Mouse (Mus musculus) stomach, embryonic 15.5 days (tissue): ENCODE results near the gene Impdh2. TPM values are rescaled to one million over a fixed set of nuclear protein-coding genes. Genes with fewer than 3 reads are reported as not detected.

Experiments
- ATAC-seq: fragments of 200-750 bp; cut with Nextera tagmentation; 2 replicates; pipeline ENCODE4 v1.8.0; 2017; ENCODE audit warnings: low read depth, moderate number of reproducible peaks, moderate TSS enrichment; ENCODE audit not compliant: insufficient read depth, low FRiP score
- H3K27ac ChIP-seq: fragments of 300-500 bp; sonication (generic); 2 replicates; pipeline ENCODE4 v1.5.1; 2015; ENCODE audit warnings: mild to moderate bottlenecking, inconsistent platforms
- H3K27me3 ChIP-seq: fragments of 300-500 bp; sonication (generic); replicated peaks from 2 replicates; pipeline ENCODE4 v1.6.1; 2015; ENCODE audit warnings: inconsistent platforms
- H3K36me3 ChIP-seq: fragments of 300-500 bp; sonication (generic); 2 replicates; pipeline ENCODE4 v1.6.1; 2015; ENCODE audit warnings: inconsistent platforms
- H3K4me1 ChIP-seq: fragments of 300-500 bp; sonication (generic); 2 replicates; pipeline ENCODE4 v1.6.1; 2015; ENCODE audit warnings: inconsistent platforms
- H3K4me2 ChIP-seq: fragments of 300-500 bp; sonication (generic); 2 replicates; pipeline ENCODE4 v1.6.1; 2015; ENCODE audit warnings: mild to moderate bottlenecking, inconsistent platforms
- H3K4me3 ChIP-seq: fragments of 300-500 bp; sonication (generic); replicated peaks from 2 replicates; pipeline ENCODE4 v1.5.1; 2015; ENCODE audit warnings: inconsistent platforms
- H3K9ac ChIP-seq: fragments of 300-500 bp; sonication (generic); 2 replicates; pipeline ENCODE4 v1.6.1; 2015; ENCODE audit warnings: inconsistent platforms
- H3K9me3 ChIP-seq: fragments of 300-500 bp; sonication (generic); 2 replicates; pipeline ENCODE4 v1.6.1; 2016; ENCODE audit warnings: inconsistent platforms
- WGBS: fragments of 180-500 bp; shearing (Covaris S2); methylation state at CpG from one replicate; pipeline ENCODE4 v1.1.7; 2015; 5-methylcytosine and 5-hydroxymethylcytosine counted together
- polyA plus RNA-seq: library from polyadenylated mRNA; unstranded; fragments of >200 nt; fragmentation: Nextera tagmentation; extraction: Ambion mirVana; gene quantifications from 2 replicates; pipeline ENCODE4 v1.2.1, GENCODE M21; 2015

Impdh2 gene
- 152 and 175 TPM in 2 replicates for polyA plus RNA-seq

DNA sequence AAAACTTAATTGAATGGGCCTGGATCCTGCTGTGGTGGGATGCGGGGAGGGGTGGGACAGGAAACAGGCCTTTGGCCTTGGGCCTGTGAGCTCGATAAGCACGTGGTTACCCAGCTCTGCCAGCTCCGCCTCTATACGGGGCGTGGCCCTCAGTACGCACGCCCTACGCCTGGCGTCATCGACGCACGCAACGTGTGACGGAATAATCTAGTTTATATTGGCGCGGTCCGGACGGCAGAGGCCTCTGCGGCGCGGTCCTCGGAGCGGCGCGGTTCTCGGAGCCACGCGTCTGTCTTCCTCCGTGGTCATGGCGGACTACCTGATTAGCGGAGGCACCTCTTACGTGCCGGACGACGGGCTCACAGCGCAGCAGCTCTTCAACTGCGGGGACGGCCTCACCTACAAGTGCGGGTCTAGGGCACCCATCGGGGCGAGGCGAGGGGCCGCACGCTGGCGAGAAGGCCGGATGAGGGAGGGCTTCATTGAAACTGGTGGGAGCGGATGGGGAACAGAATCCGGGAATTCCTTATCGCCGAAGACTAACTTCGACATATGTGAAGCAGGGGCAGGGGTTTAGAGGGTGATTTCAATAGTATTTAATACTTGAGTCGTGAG, at the start of gene Impdh2:
Gene Impdh2 (plus strand): TSS at position 60 of the 615 bp plus-strand sequence.
- Histone ChIP-seq H3K4me1 (peaks cover 9% of the 10 kb centered on the region), H3K4me2 (peak within 1 kb of the TSS; percentile 66), H3K9ac (peak within 1 kb of the TSS; percentile 68), H3K27ac (peak within 1 kb of the TSS; percentile 77), H3K9me3 (no peaks in the 10 kb centered on the region), H3K36me3 (peaks cover 51% of the 10 kb centered on the region), H3K27me3 (no peaks in the 10 kb centered on the region), H3K4me3 (peak within 1 kb of the TSS; percentile 61)
- under 1% methylated on average over 53 of the region's 53 CpGs for WGBS
- ATAC-seq = peak; percentile 98

DNA sequence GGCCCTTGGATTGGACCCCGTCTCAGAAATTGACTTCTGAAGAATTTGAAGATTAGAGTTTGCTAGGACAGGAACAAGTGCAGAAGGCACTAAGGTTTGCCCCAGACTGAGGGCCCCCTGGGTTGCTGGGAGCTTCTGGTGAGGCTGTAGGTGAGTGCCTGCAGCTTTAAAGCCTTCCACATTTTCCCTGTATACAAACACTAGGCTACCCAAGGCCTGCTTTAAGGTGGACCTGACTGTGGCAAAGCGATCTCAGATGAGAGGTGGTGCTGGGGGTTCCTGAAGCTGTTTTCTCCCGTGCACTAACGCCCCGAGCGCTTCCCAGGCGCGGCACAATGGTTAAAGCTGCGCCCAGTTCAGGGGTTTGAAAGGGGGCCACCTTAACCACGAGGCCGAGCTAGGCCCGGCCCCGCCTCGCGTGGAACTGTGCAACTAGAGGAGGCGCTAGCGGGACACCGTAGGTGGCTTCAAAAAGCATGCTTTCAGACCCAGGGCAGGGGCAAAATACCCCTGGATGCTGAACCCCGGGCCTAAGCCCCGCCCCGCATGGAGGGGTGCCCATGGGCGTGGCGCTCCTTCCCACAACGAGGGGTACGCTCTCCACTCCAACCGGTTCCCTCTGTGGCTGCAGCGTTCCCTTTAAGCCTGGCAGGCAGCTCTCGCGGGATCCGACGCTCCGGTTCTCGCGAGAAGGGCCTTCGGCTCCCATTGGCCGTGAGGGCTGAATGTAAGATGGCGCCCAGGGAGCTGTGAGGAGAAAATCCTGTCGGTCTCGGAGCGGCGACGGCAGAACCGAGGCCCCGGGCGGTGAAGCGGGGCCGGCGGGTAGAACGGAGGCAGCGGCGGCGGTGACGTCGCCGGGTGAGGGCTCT, 43.5 kb upstream of the Impdh2 start, which contains the start of gene Qrich1:
Gene Qrich1 (plus strand): TSS at position 427 of the 872 bp plus-strand sequence.
- peaks cover 40% of the 10 kb centered on the region for H3K36me3 ChIP-seq
- peak within 1 kb of the TSS; percentile 99 for H3K27ac ChIP-seq
- H3K4me1 ChIP-seq = peaks cover 9% of the 10 kb centered on the region; the same call in 1 of the 2 replicates
- WGBS = under 1% methylated on average over 55 of the region's 55 CpGs
- H3K9ac ChIP-seq = peak within 1 kb of the TSS; percentile 97
- peak within 1 kb of the TSS; percentile 88 for H3K4me3 ChIP-seq
- no peaks in the 10 kb centered on the region for H3K27me3 ChIP-seq
- H3K4me2 ChIP-seq = peak within 1 kb of the TSS; percentile 89
- H3K9me3 ChIP-seq = no peaks in the 10 kb centered on the region
- ATAC-seq = peak; percentile 95

DNA sequence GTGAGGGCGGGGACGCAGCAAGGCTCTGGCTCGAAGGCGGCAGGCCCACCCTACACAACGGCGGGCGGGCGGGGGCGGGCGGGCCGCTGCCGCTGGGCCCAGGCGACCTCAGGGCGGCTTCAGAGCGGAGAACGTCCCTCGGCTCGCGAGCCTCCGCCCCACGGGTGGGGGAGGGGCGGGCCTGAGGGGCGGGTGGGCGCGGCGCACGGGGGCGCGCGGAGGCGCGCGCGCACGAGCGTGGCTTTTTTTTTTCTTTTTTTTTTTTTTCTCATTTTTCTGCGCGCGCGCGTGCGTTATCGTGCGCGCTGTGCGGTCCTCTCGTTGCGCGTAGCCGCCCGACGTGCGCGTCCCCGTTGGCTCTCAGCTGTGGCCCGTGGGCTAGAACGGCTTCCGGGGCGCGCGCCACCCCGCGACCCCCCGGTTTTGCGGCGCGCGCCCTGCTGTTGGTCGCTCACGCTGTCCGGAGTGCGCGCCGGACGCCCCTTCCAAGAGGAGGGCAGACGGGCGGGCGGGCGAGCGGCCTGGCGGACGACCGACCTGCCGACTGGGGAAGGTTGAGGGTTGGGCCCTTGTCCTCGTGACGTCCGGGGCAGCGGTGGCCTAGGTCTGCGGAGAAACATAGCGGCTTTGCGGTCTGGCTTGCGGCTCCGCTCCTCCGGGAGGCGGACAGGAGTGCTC, 42.7 kb upstream of the Impdh2 start:
- under 1% methylated on average over 64 of the region's 95 CpGs for WGBS
- Histone ChIP-seq H3K4me3 (peak overlapping the region; percentile 88), H3K27ac (peak overlapping the region; percentile 99), H3K27me3 (no peaks in the 10 kb centered on the region), H3K4me2 (peak overlapping the region; percentile 63), H3K9ac (peak overlapping the region; percentile 97), H3K9me3 (no peaks in the 10 kb centered on the region), H3K36me3 (peaks cover 34% of the 10 kb centered on the region), H3K4me1 (peaks cover 9% of the 10 kb centered on the region; the same call in 1 of the 2 replicates)
- peak; percentile 74 for ATAC-seq

DNA sequence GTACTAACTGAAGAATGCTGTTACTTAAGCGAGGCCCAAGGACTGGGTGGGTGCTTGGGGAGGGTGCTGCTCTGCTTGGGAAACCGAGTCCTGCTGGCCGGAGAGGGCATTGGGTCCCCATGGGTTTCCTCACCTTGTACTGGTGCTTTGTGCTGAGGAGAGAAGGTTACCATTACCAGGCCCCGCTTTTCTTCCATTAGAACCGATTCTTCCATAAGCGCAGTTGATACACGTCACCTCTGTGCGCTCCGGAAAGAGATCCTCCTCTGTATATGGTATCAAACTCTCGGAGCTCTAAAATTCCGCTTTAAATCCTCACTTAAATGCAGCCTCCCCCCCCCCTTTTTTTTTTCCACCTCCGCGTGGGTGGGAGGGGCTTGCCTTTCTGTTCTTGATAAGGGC, 42.2 kb upstream of the Impdh2 start:
- H3K9ac ChIP-seq = peak overlapping the region; percentile 97
- no peak; the same call in 1 of the 2 replicates for ATAC-seq

DNA sequence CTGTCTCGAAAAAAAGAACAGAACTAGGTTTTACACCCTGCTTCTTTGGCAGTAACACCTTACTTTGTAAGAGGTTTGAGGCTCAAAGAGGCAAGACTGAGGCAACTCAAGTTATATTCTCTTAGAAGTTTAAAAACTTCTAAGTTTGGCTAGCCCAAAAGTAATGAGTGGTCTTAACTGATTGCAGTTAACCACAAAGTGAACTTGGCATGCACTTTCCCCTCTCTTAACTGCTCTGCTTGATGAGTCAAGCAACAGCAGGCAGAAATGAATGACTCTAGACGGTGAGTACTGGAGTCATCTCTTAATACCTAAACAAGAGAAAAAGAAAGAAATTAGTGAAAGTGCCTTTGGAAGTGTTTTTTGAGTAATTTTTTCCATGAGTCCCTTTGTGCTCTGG, 38.5 kb upstream of the Impdh2 start:
- no peak for ATAC-seq
- H3K4me1 ChIP-seq = peaks cover 6% of the 10 kb centered on the region; the same call in 1 of the 2 replicates
- no peaks in the 10 kb centered on the region for H3K9me3 ChIP-seq
- H3K27ac ChIP-seq = no peak overlapping the region
- no peaks in the 10 kb centered on the region for H3K27me3 ChIP-seq
- H3K4me3 ChIP-seq = no peak overlapping the region
- no peak overlapping the region for H3K9ac ChIP-seq
- H3K36me3 ChIP-seq = 0 out of 2 replicates have a peak, but pooled peaks cover 2% of the 10 kb centered on the region
- WGBS = 83% methylated on average over 2 of the region's 2 CpGs
- H3K4me2 ChIP-seq = no peak overlapping the region

More for the DNA sequence above, 42.2 kb upstream of the Impdh2 start:
- Histone ChIP-seq H3K4me1 (peaks cover 9% of the 10 kb centered on the region; the same call in 1 of the 2 replicates), H3K4me3 (peak overlapping the region; percentile 88), H3K27me3 (no peaks in the 10 kb centered on the region), H3K27ac (peak overlapping the region; percentile 99), H3K4me2 (peak overlapping the region; percentile 63), H3K36me3 (peaks cover 28% of the 10 kb centered on the region), H3K9me3 (no peaks in the 10 kb centered on the region)
- WGBS = 0% methylated on average over 13 of the region's 13 CpGs

DNA sequence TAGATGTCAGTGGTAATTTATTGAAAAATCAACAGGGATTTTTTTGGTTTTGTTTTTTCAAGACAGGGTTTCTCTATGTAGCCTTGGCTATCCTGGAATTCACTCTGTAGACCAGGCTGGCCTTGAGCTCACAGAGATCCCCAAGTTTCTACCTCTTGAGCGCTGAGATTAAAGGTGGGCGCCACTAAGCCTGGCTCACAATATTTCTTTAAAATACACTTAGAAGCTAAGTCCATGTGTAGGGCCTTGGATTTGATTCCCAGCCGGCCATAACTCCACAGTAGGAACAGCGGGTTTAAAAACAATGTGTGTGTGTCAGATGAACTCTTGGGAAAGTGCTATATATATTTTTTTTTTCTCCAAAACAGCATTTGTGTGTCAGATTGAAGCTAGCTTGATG, 36.7 kb upstream of the Impdh2 start:
- peaks cover 2% of the 10 kb centered on the region; the same call in 1 of the 2 replicates for H3K36me3 ChIP-seq
- no peak overlapping the region for H3K4me2 ChIP-seq
- no peak for ATAC-seq
- H3K27me3 ChIP-seq = no peaks in the 10 kb centered on the region
- H3K27ac ChIP-seq = no peak overlapping the region
- 96% methylated on average over 4 of the region's 4 CpGs for WGBS
- H3K4me1 ChIP-seq = peaks cover 6% of the 10 kb centered on the region; the same call in 1 of the 2 replicates
- H3K9me3 ChIP-seq = no peaks in the 10 kb centered on the region
- H3K9ac ChIP-seq = no peak overlapping the region
- no peak overlapping the region for H3K4me3 ChIP-seq

DNA sequence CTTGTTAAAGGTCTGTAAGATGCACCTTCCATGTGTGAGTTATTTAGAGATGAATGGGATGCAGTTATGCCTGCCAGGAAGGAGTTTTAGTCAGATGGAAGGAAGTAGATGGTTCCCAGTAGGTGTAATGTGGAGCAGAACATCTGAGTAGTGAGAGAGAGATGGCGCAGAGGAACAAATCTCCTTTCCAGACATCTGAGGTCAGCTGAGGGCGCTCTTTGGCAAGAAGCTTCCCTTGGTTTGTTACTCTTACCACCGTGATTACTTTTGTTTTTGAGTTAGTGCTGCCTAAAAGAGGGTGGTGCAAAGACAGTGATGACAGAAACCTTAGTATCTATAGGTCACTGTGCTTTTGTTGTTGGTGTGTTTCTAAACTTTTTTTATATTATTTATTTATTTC, 34.7 kb upstream of the Impdh2 start:
- Histone ChIP-seq H3K9ac (no peak overlapping the region), H3K9me3 (no peaks in the 10 kb centered on the region), H3K4me3 (no peak overlapping the region), H3K27ac (no peak overlapping the region), H3K27me3 (no peaks in the 10 kb centered on the region), H3K36me3 (peaks cover 15% of the 10 kb centered on the region), H3K4me1 (no peaks in the 10 kb centered on the region), H3K4me2 (no peak overlapping the region)
- 79% methylated on average over 3 of the region's 3 CpGs for WGBS
- no peak for ATAC-seq

DNA sequence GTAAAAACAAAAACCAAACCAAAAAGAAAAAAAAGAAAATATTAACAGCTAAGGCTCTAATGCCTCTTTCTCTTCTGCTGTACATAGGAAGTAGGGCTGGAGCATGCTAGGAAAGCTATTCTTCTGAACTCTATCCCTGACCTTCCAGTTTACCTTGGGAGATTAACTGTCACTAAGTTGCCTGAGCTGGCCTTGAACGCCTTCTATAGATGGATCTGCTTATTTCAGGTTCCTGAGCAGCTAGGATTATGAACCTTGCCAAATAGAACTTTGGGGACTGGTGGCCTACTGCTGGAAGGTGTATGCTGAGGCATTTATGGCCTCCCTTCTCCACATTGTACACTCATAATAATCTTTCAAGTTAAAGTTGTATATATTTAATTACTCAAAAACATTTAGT, 29.1 kb upstream of the Impdh2 start:
- WGBS = 86% methylated on average over 1 of the region's 1 CpGs
- Histone ChIP-seq H3K4me3 (no peak overlapping the region), H3K4me2 (no peak overlapping the region), H3K4me1 (no peaks in the 10 kb centered on the region), H3K36me3 (peaks cover 49% of the 10 kb centered on the region), H3K27ac (no peak overlapping the region), H3K9me3 (no peaks in the 10 kb centered on the region), H3K9ac (no peak overlapping the region), H3K27me3 (no peaks in the 10 kb centered on the region)
- no peak for ATAC-seq

DNA sequence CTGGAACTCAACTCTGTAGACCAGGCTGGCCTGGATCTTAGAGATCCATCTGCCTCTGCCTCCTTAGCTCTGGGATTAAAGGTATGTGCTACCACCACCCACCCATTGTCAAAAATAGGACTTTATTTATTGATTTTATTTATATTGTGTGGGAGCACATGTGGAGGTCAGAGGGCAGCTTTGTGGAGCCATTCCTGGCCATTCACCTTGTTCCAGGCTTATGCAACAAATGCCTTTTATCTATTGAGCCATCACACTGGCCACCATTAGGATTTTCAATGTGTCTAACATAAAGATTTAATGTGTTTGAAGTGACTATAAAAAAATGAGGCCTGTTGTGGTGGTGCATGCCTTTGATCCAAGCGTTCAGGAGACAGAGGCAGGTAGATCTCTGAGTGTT, 28.6 kb upstream of the Impdh2 start:
- peaks cover 52% of the 10 kb centered on the region for H3K36me3 ChIP-seq
- no peaks in the 10 kb centered on the region for H3K9me3 ChIP-seq

DNA sequence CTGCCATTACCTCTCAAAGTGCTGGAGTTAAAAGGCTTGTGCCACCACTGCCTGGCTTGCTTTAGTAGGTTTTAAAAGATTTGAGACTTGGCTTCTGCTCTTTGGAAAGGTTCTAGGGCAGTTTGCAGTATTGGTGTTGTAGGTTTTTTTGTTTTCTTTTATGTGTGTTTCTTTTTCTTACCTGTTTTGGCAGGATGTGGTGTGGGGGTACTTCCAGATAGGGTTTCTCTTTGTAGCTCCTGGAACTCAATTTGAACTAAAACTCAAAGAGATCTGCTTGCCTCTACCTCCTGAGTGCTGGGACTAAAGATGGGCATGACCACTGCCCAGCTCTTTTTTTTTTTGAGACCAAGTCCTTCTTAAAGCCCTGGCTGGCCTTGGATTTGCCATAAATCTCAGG, 19.2 kb upstream of the Impdh2 start:
- Histone ChIP-seq H3K9me3 (no peaks in the 10 kb centered on the region), H3K27ac (no peak overlapping the region), H3K4me1 (no peaks in the 10 kb centered on the region), H3K36me3 (peaks cover 45% of the 10 kb centered on the region), H3K27me3 (no peaks in the 10 kb centered on the region), H3K9ac (no peak overlapping the region), H3K4me2 (no peak overlapping the region), H3K4me3 (no peak overlapping the region)
- ATAC-seq = no peak

More for the DNA sequence above, 28.6 kb upstream of the Impdh2 start:
- Histone ChIP-seq H3K4me1 (no peaks in the 10 kb centered on the region), H3K4me3 (no peak overlapping the region), H3K9ac (no peak overlapping the region), H3K27me3 (no peaks in the 10 kb centered on the region), H3K4me2 (no peak overlapping the region), H3K27ac (no peak overlapping the region)
- 84% methylated on average over 1 of the region's 1 CpGs for WGBS
- no peak for ATAC-seq

DNA sequence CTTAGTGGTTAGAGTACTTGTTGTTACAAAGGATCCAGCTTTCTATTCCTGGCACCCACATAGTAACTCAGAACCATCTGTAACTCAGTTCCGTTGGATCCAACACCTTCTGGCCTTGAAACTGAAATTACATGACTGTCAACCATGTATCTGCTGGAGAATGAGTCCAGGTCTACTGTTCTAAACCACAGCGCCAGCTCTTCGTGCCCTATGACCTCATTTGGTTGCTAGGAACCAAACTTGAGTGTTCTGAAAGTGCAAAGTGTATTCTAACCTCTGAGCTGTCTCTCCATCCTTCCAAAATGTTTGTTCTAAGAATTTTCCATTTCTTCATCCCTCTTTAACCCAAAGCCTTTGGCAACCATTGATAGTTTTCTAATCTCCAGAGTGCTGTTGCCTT, 14.1 kb upstream of the Impdh2 start:
- Histone ChIP-seq H3K27me3 (no peaks in the 10 kb centered on the region), H3K4me2 (no peak overlapping the region), H3K9ac (no peak overlapping the region), H3K36me3 (peaks cover 59% of the 10 kb centered on the region), H3K4me3 (no peak overlapping the region), H3K27ac (no peak overlapping the region), H3K4me1 (no peaks in the 10 kb centered on the region), H3K9me3 (no peaks in the 10 kb centered on the region)
- no peak for ATAC-seq
- 93% methylated on average over 3 of the region's 3 CpGs for WGBS
